Mouse (Mus musculus): Measurements from ENCODE around the gene Klhl10. TPM values are rescaled to one million over a fixed set of nuclear protein-coding genes. Genes with fewer than 3 reads are reported as not detected.

The Klhl10 gene
- polyA plus RNA-seq, 1 experiment, result 0.20 TPM

DNA sequence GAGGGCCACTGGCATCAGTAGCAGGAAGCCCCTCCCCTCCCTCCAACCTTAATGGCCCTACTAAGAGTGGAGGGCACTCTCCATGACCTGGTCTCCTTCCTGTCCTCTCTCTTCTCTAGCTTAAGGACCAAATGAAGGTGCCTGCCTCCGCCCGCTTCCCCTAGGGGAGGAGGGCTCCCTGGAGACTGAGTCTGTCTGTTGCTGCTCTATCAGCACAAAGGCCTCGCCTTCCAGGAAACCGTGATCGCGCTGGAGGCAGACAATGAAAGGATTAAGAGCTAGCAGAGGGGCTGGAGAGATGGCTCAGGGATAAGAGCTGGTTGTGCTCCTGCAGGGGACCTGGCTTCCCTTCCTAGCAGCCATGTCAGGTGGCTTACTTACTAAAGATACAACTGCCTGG is 59.6 kb downstream of the Klhl10 start:
- no peak overlapping the region for H3K4me3 ChIP-seq
- H3K79me2 ChIP-seq (ENCODE audit: control insufficient read depth, insufficient read depth), result no peaks in the 10 kb centered on the region
- no peak overlapping the region for H3K4me2 ChIP-seq (ENCODE audit: low read depth)
- H3ac ChIP-seq (ENCODE audit: control insufficient read depth, insufficient read length), result no peak overlapping the region
- TF ChIP-seq POLR2A (IDR thresholded peaks at IDR 0.05; ENCODE audit: insufficient read length, low read depth) (no peak), TCF3 (IDR thresholded peaks at IDR 0.05; ENCODE audit: insufficient read length, low read depth) (no peak), POLR2AphosphoS2 (IDR thresholded peaks at IDR 0.05; ENCODE audit: insufficient read length, low read depth) (no peak), USF1 (IDR thresholded peaks at IDR 0.05; ENCODE audit: low read depth) (no peak), E2F4 (IDR thresholded peaks at IDR 0.05; ENCODE audit: insufficient read depth) (no peak), MAX (IDR thresholded peaks at IDR 0.05; ENCODE audit: low read depth) (no peak), REST (IDR thresholded peaks at IDR 0.05; ENCODE audit: insufficient read depth, insufficient read length) (no peak), SRF (IDR thresholded peaks at IDR 0.05; ENCODE audit: control insufficient read depth, insufficient read length, low read depth) (no peak), MYOD1 (IDR thresholded peaks at IDR 0.05; ENCODE audit: control insufficient read depth in 1 of 3, insufficient read length in 2 of 3, low read depth in 2 of 3) (no peak), TCF12 (IDR thresholded peaks at IDR 0.05; ENCODE audit: insufficient read depth, poor library complexity, severe bottlenecking) (no peak), MYOG (IDR thresholded peaks at IDR 0.05; ENCODE audit: control insufficient read depth in 1 of 3, insufficient read depth in 1 of 3, insufficient read length in 2 of 3, low read depth in 2 of 3) (no peak), CEBPB (IDR thresholded peaks at IDR 0.05; ENCODE audit: insufficient read depth, poor library complexity, severe bottlenecking) (no peak)
- no peaks in the 10 kb centered on the region for H3K27me3 ChIP-seq (ENCODE audit: control insufficient read depth, insufficient read depth, insufficient read length)
- H3K36me3 ChIP-seq (ENCODE audit: control insufficient read depth, insufficient read depth), result peaks cover 54% of the 10 kb centered on the region

DNA sequence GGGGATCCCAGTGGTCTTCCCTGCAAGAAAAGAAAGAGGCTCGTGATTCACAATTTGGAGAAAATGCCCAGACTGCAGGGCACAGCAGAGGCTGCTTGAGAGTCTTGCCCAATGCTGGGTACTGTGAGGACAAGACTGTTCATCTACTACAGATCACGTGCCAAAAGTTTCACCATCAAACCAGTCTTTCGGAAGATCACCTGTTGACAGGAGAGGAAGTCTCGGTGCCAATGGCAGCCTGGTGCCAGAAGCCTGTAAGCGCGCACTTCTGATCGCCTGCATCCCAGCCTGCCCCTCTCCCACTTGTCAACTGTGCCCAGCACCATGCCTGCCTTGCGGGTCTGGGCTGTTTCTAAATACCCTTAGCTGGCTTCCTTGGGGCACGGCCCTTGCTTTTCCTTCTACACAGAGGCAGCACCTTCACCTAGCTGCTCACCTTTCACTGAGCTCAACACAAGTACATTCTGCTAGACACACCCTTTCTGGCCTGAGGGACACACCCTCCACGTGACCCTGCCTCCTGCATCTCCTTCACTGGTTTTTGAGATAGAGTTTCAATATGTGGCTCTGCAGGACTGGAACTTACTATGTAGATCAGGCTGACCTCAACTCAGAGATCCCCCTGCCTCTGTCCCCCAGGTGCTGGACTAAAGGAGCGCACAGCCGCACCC is 63.4 kb downstream of the Klhl10 start:
- Histone ChIP-seq H3K4me2 (ENCODE audit: low read depth) (no peak overlapping the region), H3K4me3 (no peak overlapping the region), H3K79me2 (ENCODE audit: control insufficient read depth, insufficient read depth) (no peaks in the 10 kb centered on the region), H3K36me3 (ENCODE audit: control insufficient read depth, insufficient read depth) (peaks cover 57% of the 10 kb centered on the region), H3K27me3 (ENCODE audit: control insufficient read depth, insufficient read depth, insufficient read length) (no peaks in the 10 kb centered on the region), H3ac (ENCODE audit: control insufficient read depth, insufficient read length) (no peak overlapping the region)
- TF ChIP-seq REST (IDR thresholded peaks at IDR 0.05; ENCODE audit: insufficient read depth, insufficient read length), result no peak
- no peak for TF ChIP-seq TCF3 (IDR thresholded peaks at IDR 0.05; ENCODE audit: insufficient read length, low read depth)
- TF ChIP-seq CEBPB (IDR thresholded peaks at IDR 0.05; ENCODE audit: insufficient read depth, poor library complexity, severe bottlenecking), result no peak
- TF ChIP-seq POLR2AphosphoS2 (IDR thresholded peaks at IDR 0.05; ENCODE audit: insufficient read length, low read depth), result no peak
- TF ChIP-seq USF1 (IDR thresholded peaks at IDR 0.05; ENCODE audit: low read depth), result no peak
- TF ChIP-seq TCF12 (IDR thresholded peaks at IDR 0.05; ENCODE audit: insufficient read depth, poor library complexity, severe bottlenecking), result no peak
- no peak for TF ChIP-seq MYOG (IDR thresholded peaks at IDR 0.05; ENCODE audit: control insufficient read depth in 1 of 3, insufficient read depth in 1 of 3, insufficient read length in 2 of 3, low read depth in 2 of 3)
- no peak for TF ChIP-seq E2F4 (IDR thresholded peaks at IDR 0.05; ENCODE audit: insufficient read depth)
- TF ChIP-seq POLR2A (IDR thresholded peaks at IDR 0.05; ENCODE audit: insufficient read length, low read depth), result no peak
- no peak for TF ChIP-seq MAX (IDR thresholded peaks at IDR 0.05; ENCODE audit: low read depth)
- no peak for TF ChIP-seq SRF (IDR thresholded peaks at IDR 0.05; ENCODE audit: control insufficient read depth, insufficient read length, low read depth)
- TF ChIP-seq MYOD1 (IDR thresholded peaks at IDR 0.05; ENCODE audit: control insufficient read depth in 1 of 3, insufficient read length in 2 of 3, low read depth in 2 of 3), result no peak

DNA sequence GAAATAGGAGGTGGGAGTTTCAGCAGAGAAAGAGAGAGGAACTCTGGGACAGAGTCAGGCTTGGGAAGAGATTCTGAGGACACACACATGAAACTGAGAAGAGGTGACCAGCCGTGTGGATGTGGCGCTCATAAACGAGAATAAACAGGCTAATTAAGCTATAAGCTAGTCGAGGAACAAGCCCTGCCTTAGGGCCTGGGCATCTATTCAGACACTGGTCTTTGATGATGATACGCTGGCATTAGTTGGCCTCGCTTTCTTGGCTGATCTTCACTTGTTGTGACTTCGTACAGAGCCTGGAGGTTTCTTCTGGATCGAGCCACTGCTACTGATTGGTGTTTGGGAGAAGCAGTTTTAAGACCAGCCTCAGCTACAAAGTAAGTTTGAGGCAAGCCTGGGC is 64.3 kb downstream of the Klhl10 start:
- H3K4me3 ChIP-seq, result no peak overlapping the region
- no peaks in the 10 kb centered on the region for H3K27me3 ChIP-seq (ENCODE audit: control insufficient read depth, insufficient read depth, insufficient read length)
- no peak overlapping the region for H3K4me2 ChIP-seq (ENCODE audit: low read depth)
- H3ac ChIP-seq (ENCODE audit: control insufficient read depth, insufficient read length), result no peak overlapping the region
- H3K79me2 ChIP-seq (ENCODE audit: control insufficient read depth, insufficient read depth), result no peaks in the 10 kb centered on the region
- TF ChIP-seq POLR2AphosphoS2 (IDR thresholded peaks at IDR 0.05; ENCODE audit: insufficient read length, low read depth) (no peak), MAX (IDR thresholded peaks at IDR 0.05; ENCODE audit: low read depth) (no peak), TCF12 (IDR thresholded peaks at IDR 0.05; ENCODE audit: insufficient read depth, poor library complexity, severe bottlenecking) (no peak), E2F4 (IDR thresholded peaks at IDR 0.05; ENCODE audit: insufficient read depth) (no peak), USF1 (IDR thresholded peaks at IDR 0.05; ENCODE audit: low read depth) (no peak), POLR2A (IDR thresholded peaks at IDR 0.05; ENCODE audit: insufficient read length, low read depth) (no peak), MYOG (IDR thresholded peaks at IDR 0.05; ENCODE audit: control insufficient read depth in 1 of 3, insufficient read depth in 1 of 3, insufficient read length in 2 of 3, low read depth in 2 of 3) (no peak), SRF (IDR thresholded peaks at IDR 0.05; ENCODE audit: control insufficient read depth, insufficient read length, low read depth) (no peak), TCF3 (IDR thresholded peaks at IDR 0.05; ENCODE audit: insufficient read length, low read depth) (no peak), MYOD1 (IDR thresholded peaks at IDR 0.05; ENCODE audit: control insufficient read depth in 1 of 3, insufficient read length in 2 of 3, low read depth in 2 of 3) (no peak), REST (IDR thresholded peaks at IDR 0.05; ENCODE audit: insufficient read depth, insufficient read length) (no peak), CEBPB (IDR thresholded peaks at IDR 0.05; ENCODE audit: insufficient read depth, poor library complexity, severe bottlenecking) (no peak)
- peaks cover 58% of the 10 kb centered on the region for H3K36me3 ChIP-seq (ENCODE audit: control insufficient read depth, insufficient read depth)

Other genes starting within 250 kb of the Klhl10 start
- not detected for gene Krt9, start 248.7 kb upstream of the Klhl10 start, polyA plus RNA-seq (2012; fragmentation: generic; extraction: Trizol)
- gene Krt14, start 234.4 kb upstream of the Klhl10 start, polyA plus RNA-seq (2012; fragmentation: generic; extraction: Trizol), result 9.9 TPM
- gene Krt16, start 193.0 kb upstream of the Klhl10 start, polyA plus RNA-seq (2012; fragmentation: generic; extraction: Trizol), result 0.10 TPM
- not detected for gene Krt17, start 180.9 kb upstream of the Klhl10 start, polyA plus RNA-seq (2012; fragmentation: generic; extraction: Trizol)
- not detected for gene Krt42, start 172.0 kb upstream of the Klhl10 start, polyA plus RNA-seq (2012; fragmentation: generic; extraction: Trizol)
- 1,731 TPM for gene Eif1, start 122.0 kb upstream of the Klhl10 start, polyA plus RNA-seq (2012; fragmentation: generic; extraction: Trizol)
- not detected for gene Gast, start 107.5 kb upstream of the Klhl10 start, polyA plus RNA-seq (2012; fragmentation: generic; extraction: Trizol)
- 1.0 TPM for gene Hap1, start 85.8 kb upstream of the Klhl10 start, polyA plus RNA-seq (2012; fragmentation: generic; extraction: Trizol)
- 161 TPM for gene Jup, start 44.2 kb upstream of the Klhl10 start, polyA plus RNA-seq (2012; fragmentation: generic; extraction: Trizol)
- gene P3h4, start 27.1 kb upstream of the Klhl10 start, polyA plus RNA-seq (2012; fragmentation: generic; extraction: Trizol), result 115 TPM
- gene Fkbp10, start 26.2 kb upstream of the Klhl10 start, polyA plus RNA-seq (2012; fragmentation: generic; extraction: Trizol), result 162 TPM
- gene Nt5c3b, start 109 bp upstream of the Klhl10 start, polyA plus RNA-seq (2012; fragmentation: generic; extraction: Trizol), result 47.6 TPM
- 3.6 TPM for gene Klhl11, start 30.8 kb downstream of the Klhl10 start, polyA plus RNA-seq (2012; fragmentation: generic; extraction: Trizol)
- 95.5 TPM for gene Acly, start 86.1 kb downstream of the Klhl10 start, polyA plus RNA-seq (2012; fragmentation: generic; extraction: Trizol)
- gene Ttc25, start 103.7 kb downstream of the Klhl10 start, polyA plus RNA-seq (2012; fragmentation: generic; extraction: Trizol), result 0.71 TPM
- gene Cnp, start 133.0 kb downstream of the Klhl10 start, polyA plus RNA-seq (2012; fragmentation: generic; extraction: Trizol), result 18.5 TPM
- gene Nkiras2, start 177.3 kb downstream of the Klhl10 start, polyA plus RNA-seq (2012; fragmentation: generic; extraction: Trizol), result 130 TPM
- 113 TPM for gene Dnajc7, start 178.3 kb downstream of the Klhl10 start, polyA plus RNA-seq (2012; fragmentation: generic; extraction: Trizol)